ENCODE assay signal across 9 mouse cellular contexts in genomic region chr1:179446127-179446844, GRCm38 (mm10).
DNase-seq lines count a peak whose midpoint lies in the region; ATAC-seq lines count a peak whose summit lies in the region.
"Had no signal": no experiment of that assay in that cellular context is flagged by ENCODE, and none has a peak within 500 bp of the region (broad histone marks: within the 10 kb centered on the region; RNA-seq: fewer than 3 reads in every experiment).

No protein-coding gene starts in this region.

- 0 out of 2 replicates have a peak, but pooled peaks cover 5% of the 10 kb centered on the region for H3K27me3 ChIP-seq in heart, embryonic 10.5 days (ENCODE audit: insufficient read depth, poor library complexity, severe bottlenecking)
- H3K27me3 ChIP-seq in midbrain, embryonic 12.5 days: peaks cover 20% of the 10 kb centered on the region

- intact Hi-C loops in heart, postnatal 36 days (cut with DNase I): no loop called here
- intact Hi-C loops in left cerebral cortex, postnatal 36 days (cut with DNase I): no loop called here
- intact Hi-C loops in left cerebral cortex, postnatal 14 days (cut with DNase I): no loop called here

- H3K36me3 ChIP-seq in heart, embryonic 10.5 days: no peaks in the 10 kb centered on the region
- H3K36me3 ChIP-seq in midbrain, embryonic 12.5 days: no peaks in the 10 kb centered on the region

- no peaks in the 10 kb centered on the region for H3K9me3 ChIP-seq in heart, embryonic 10.5 days
- no peaks in the 10 kb centered on the region for H3K9me3 ChIP-seq in midbrain, embryonic 12.5 days

- no peak overlapping the region for H3K9ac ChIP-seq in midbrain, embryonic 12.5 days (replicated peaks)

- peaks cover 28% of the 10 kb centered on the region for H3K4me1 ChIP-seq in heart, embryonic 10.5 days
- H3K4me1 ChIP-seq in midbrain, embryonic 12.5 days: peaks cover 12% of the 10 kb centered on the region

- 56% methylated on average over 17 of the region's 17 CpGs for WGBS in heart, embryonic 10.5 days
- WGBS in midbrain, embryonic 12.5 days: 31% methylated on average over 17 of the region's 17 CpGs

- H3K27ac ChIP-seq in heart, embryonic 10.5 days: peak overlapping the region; percentile 57
- H3K27ac ChIP-seq in midbrain, embryonic 12.5 days (replicated peaks): no peak overlapping the region

- DNase-seq in heart, embryonic 10.5 days (ENCODE audit: low spot score): peak; percentile 79
- DNase-seq in heart, postnatal 36 days: no peak
- peak; percentile 43 for DNase-seq in embryo, embryonic 11.5 days (ENCODE audit: low read depth, low spot score)
- peak; percentile 55 for DNase-seq in heart, postnatal 4 days
- DNase-seq in urinary bladder, postnatal 36 days (ENCODE audit: low spot score in 2 of 2): no peak
- DNase-seq in left cerebral cortex, postnatal 36 days (ENCODE audit: low spot score in 2 of 2): no peak
- no peak for DNase-seq in left cerebral cortex, postnatal 14 days (ENCODE audit: low spot score in 2 of 2)
- DNase-seq: gastrocnemius, postnatal 36 days had no signal

- H3K4me3 ChIP-seq in heart, embryonic 10.5 days: no peak overlapping the region
- no peak overlapping the region for H3K4me3 ChIP-seq in midbrain, embryonic 12.5 days

- ATAC-seq in midbrain, embryonic 12.5 days (ENCODE audit: low FRiP score, low read depth): peak; percentile 81

- peak overlapping the region; percentile 19; the same call in 1 of the 2 replicates for H3K4me2 ChIP-seq in midbrain, embryonic 12.5 days (replicated peaks)

Comparison
In these comparisons a context has a peak if more than half of its experiments do, and no peak if none do; other contexts are left out.
1. DNase-seq: peak in heart, embryonic 10.5 days (single experiment), embryo, embryonic 11.5 days (single experiment) and heart, postnatal 4 days (single experiment); none in heart, postnatal 36 days (0 of 2), urinary bladder, postnatal 36 days (0 of 2), left cerebral cortex, postnatal 36 days (0 of 2) and left cerebral cortex, postnatal 14 days (0 of 2).